35 mouse cellular contexts compared by ENCODE assay signal in genomic region chr7:3476728-3477127, GRCm38 (mm10). TPM values are rescaled to one million over a fixed set of nuclear protein-coding genes. Genes with fewer than 3 reads are reported as not detected.
A peak's percentile ranks its signal among the peaks of the same experiment; 100 is the strongest.
DNase-seq lines count a peak whose midpoint lies in the region; ATAC-seq and TF ChIP-seq lines count a peak whose summit lies in the region.
"Had no signal": no experiment of that assay in that cellular context is flagged by ENCODE, and none has a peak within 500 bp of the region (broad histone marks: within the 10 kb centered on the region; RNA-seq: fewer than 3 reads in every experiment).

No protein-coding gene starts in this region.

- no peak overlapping the region for H3K27ac ChIP-seq in heart, embryonic 11.5 days (ENCODE audit: low read depth, low read length)
- H3K27ac ChIP-seq in layer of hippocampus, adult 2 months = peak overlapping the region; percentile 76
- H3K27ac ChIP-seq in intestine, embryonic 15.5 days = no peak overlapping the region
- H3K27ac ChIP-seq: embryonic facial prominence, embryonic 15.5 days; heart, embryonic 13.5 days; hindbrain, postnatal 0 days; limb, embryonic 15.5 days; liver, embryonic 14.5 days; midbrain, embryonic 12.5 days; neural tube, embryonic 15.5 days; stomach, embryonic 15.5 days had no signal

- no peak overlapping the region for H3K4me2 ChIP-seq in heart, embryonic 11.5 days
- H3K4me2 ChIP-seq in intestine, embryonic 15.5 days (replicated peaks) = no peak overlapping the region
- H3K4me2 ChIP-seq: embryonic facial prominence, embryonic 15.5 days; heart, embryonic 13.5 days; limb, embryonic 15.5 days; lung, embryonic 14.5 days; midbrain, embryonic 12.5 days; neural tube, embryonic 15.5 days; stomach, embryonic 15.5 days had no signal

- no peak for TF ChIP-seq CTCF in layer of hippocampus, adult 2 months (conservative IDR thresholded peaks at IDR 0.05)

- intact Hi-C loops in left cerebral cortex, postnatal 25 days (cut with DNase I) = no loop called here
- intact Hi-C loops in left cerebral cortex, postnatal 4 days (cut with DNase I) = no loop called here
- intact Hi-C loops in left cerebral cortex, postnatal 36 days (cut with DNase I) = no loop called here

- H3K4me1 ChIP-seq in heart, embryonic 11.5 days (ENCODE audit: control insufficient read depth, insufficient read depth, low read length) = no peaks in the 10 kb centered on the region
- H3K4me1 ChIP-seq in intestine, embryonic 15.5 days (replicated peaks) = no peaks in the 10 kb centered on the region
- H3K4me1 ChIP-seq: embryonic facial prominence, embryonic 15.5 days; stomach, embryonic 15.5 days had no signal

- H3K27me3 ChIP-seq in heart, embryonic 11.5 days (ENCODE audit: control insufficient read depth, insufficient read depth, low read length) = no peaks in the 10 kb centered on the region
- no peaks in the 10 kb centered on the region for H3K27me3 ChIP-seq in intestine, embryonic 15.5 days (replicated peaks)
- H3K27me3 ChIP-seq: CH12.LX; embryonic facial prominence, embryonic 15.5 days; heart, embryonic 13.5 days; limb, embryonic 15.5 days; midbrain, embryonic 12.5 days; neural tube, embryonic 15.5 days; Patski; stomach, embryonic 15.5 days had no signal

- peak; percentile 15 for DNase-seq in heart, adult 11 months
- DNase-seq in left cerebral cortex, postnatal 25 days (ENCODE audit: low spot score in 2 of 2) = peak; percentile 37 to 85
- no peak for DNase-seq in left cerebral cortex, postnatal 4 days
- peak; percentile 55 to 85 for DNase-seq in layer of hippocampus, adult 2 months (ENCODE audit: low spot score in 2 of 2)
- DNase-seq in left cerebral cortex, postnatal 36 days (ENCODE audit: low spot score in 2 of 2) = peak; percentile 33 to 45
- DNase-seq: adrenal gland, adult 8-10 months; B cell, adult 2 months; cerebellum, adult 2 months; gastrocnemius, postnatal 10 days; heart, postnatal 14 days; kidney, postnatal 25 days; lung, embryonic 14.5 days; thymus, adult 18-20 months; thymus, postnatal 36 days had no signal

- H3K36me3 ChIP-seq in heart, embryonic 11.5 days (ENCODE audit: control insufficient read depth, insufficient read depth, low read length) = no peaks in the 10 kb centered on the region
- H3K36me3 ChIP-seq in intestine, embryonic 15.5 days = no peaks in the 10 kb centered on the region
- H3K36me3 ChIP-seq: embryonic facial prominence, embryonic 15.5 days; G1E; heart, embryonic 13.5 days; limb, embryonic 15.5 days; midbrain, embryonic 12.5 days; neural tube, embryonic 15.5 days; stomach, embryonic 15.5 days had no signal

- H3K4me3 ChIP-seq in heart, embryonic 11.5 days (ENCODE audit: low read depth, low read length) = no peak overlapping the region
- H3K4me3 ChIP-seq in layer of hippocampus, adult 2 months = no peak overlapping the region
- H3K4me3 ChIP-seq in intestine, embryonic 15.5 days (replicated peaks) = no peak overlapping the region
- H3K4me3 ChIP-seq: embryonic facial prominence, embryonic 15.5 days; heart, embryonic 13.5 days; limb, embryonic 15.5 days; midbrain, embryonic 12.5 days; neural tube, embryonic 15.5 days; stomach, embryonic 15.5 days had no signal

- ATAC-seq in heart, embryonic 11.5 days (replicated peaks; ENCODE audit: insufficient number of reproducible peaks, low FRiP score, low TSS enrichment) = no peak
- no peak for ATAC-seq in intestine, embryonic 15.5 days
- ATAC-seq: forebrain, embryonic 14.5 days; hindbrain, postnatal 0 days; intestine, postnatal 0 days; Patski had no signal

- H3K9ac ChIP-seq in heart, embryonic 11.5 days (ENCODE audit: low read depth, low read length) = no peak overlapping the region
- no peak overlapping the region for H3K9ac ChIP-seq in intestine, embryonic 15.5 days
- H3K9ac ChIP-seq: embryonic facial prominence, embryonic 15.5 days; heart, embryonic 13.5 days; limb, embryonic 15.5 days; liver, embryonic 14.5 days; lung, embryonic 14.5 days; midbrain, embryonic 12.5 days; neural tube, embryonic 15.5 days; stomach, embryonic 15.5 days had no signal

- WGBS in heart, embryonic 11.5 days (ENCODE audit: insufficient replicate concordance) = 65% methylated on average over 5 of the region's 5 CpGs
- WGBS in intestine, embryonic 15.5 days = 70% methylated on average over 5 of the region's 5 CpGs

- no peaks in the 10 kb centered on the region; the same call in 1 of the 2 replicates for H3K9me3 ChIP-seq in heart, embryonic 11.5 days (replicated peaks; ENCODE audit: control insufficient read depth, low read length)
- H3K9me3 ChIP-seq in intestine, embryonic 15.5 days = no peaks in the 10 kb centered on the region
- H3K9me3 ChIP-seq: embryonic facial prominence, embryonic 15.5 days; limb, embryonic 15.5 days; neural tube, embryonic 15.5 days; stomach, embryonic 15.5 days had no signal

RNA-seq across cellular contexts. Expression of gene Tarm1, which starts 25.7 kb away (rescaled TPM):
- polyA plus RNA-seq in heart, embryonic 11.5 days (2014; fragmentation: Nextera tagmentation; extraction: Ambion mirVana) = not detected in 2 replicates
- not detected for total RNA-seq in left cerebral cortex, postnatal 25 days (2021)
- not detected for total RNA-seq in left cerebral cortex, postnatal 4 days (2021)
- not detected for total RNA-seq in layer of hippocampus, adult 2 months (2021)
- total RNA-seq in left cerebral cortex, postnatal 36 days (2021) = not detected
- 0.11 and 0.16 TPM in 2 replicates for polyA plus RNA-seq in intestine, embryonic 15.5 days (2015; fragmentation: Nextera tagmentation; extraction: Ambion mirVana)
- total RNA-seq: CH12.LX; common myeloid progenitor, adult 5-6 weeks; gastrocnemius, postnatal 10 days; heart, postnatal 14 days; hindbrain, postnatal 0 days; left cerebral cortex, adult 8-10 months had no signal
- polyA plus RNA-seq: forebrain, embryonic 14.5 days; G1E; heart, embryonic 13.5 days; hindbrain, embryonic 11.5 days; intestine, postnatal 0 days; kidney, embryonic 14.5 days; lung, embryonic 14.5 days; midbrain, embryonic 12.5 days; Patski had no signal

RNA-seq across cellular contexts. Expression of gene Cacng6, which starts 52.7 kb away (rescaled TPM):
- 18.3 and 19.0 TPM in 2 replicates for polyA plus RNA-seq in heart, embryonic 11.5 days (2014; fragmentation: Nextera tagmentation; extraction: Ambion mirVana)
- 1 to 10 TPM in 1 of 2 experiments, under 1 TPM in 1; 0.98 to 1.6 TPM for total RNA-seq in left cerebral cortex, postnatal 25 days (2021)
- total RNA-seq in left cerebral cortex, postnatal 4 days (2021) = 1 to 10 TPM in 1 of 2 experiments, under 1 TPM in 1; 0.91 to 1.2 TPM
- 1 to 10 TPM; 1.9 to 2.2 TPM for total RNA-seq in layer of hippocampus, adult 2 months (2021)
- 1 to 10 TPM; 1.2 to 1.9 TPM for total RNA-seq in left cerebral cortex, postnatal 36 days (2021)
- 0.33 TPM in 1 of 2 replicates, not detected in the other for polyA plus RNA-seq in intestine, embryonic 15.5 days (2015; fragmentation: Nextera tagmentation; extraction: Ambion mirVana)
- total RNA-seq: CH12.LX; common myeloid progenitor, adult 5-6 weeks; granulocyte monocyte progenitor cell, adult 5-6 weeks; hindbrain, postnatal 0 days; megakaryocyte, adult 5-6 weeks had no signal
- polyA plus RNA-seq: G1E; kidney, embryonic 14.5 days; liver, embryonic 14.5 days; lung, embryonic 14.5 days; Patski had no signal
